Mouse (Mus musculus) liver, adult 2 months (tissue): ENCODE results near the gene Gm10719.
"Not testable (repeated sequence)": the region's sequence is repeated elsewhere in the genome, so short reads cannot be mapped to it uniquely, and the experiment has no call there.

Source experiments
- CTCF ChIP-seq: fragments of 200-500 bp; IDR thresholded peaks from 2 replicates; pipeline ENCODE4 v1.5.1; 2011; ENCODE audit warnings: low read depth, low read length, control low read depth
- POLR2A ChIP-seq: fragments of 200-500 bp; IDR thresholded peaks from 2 replicates; pipeline ENCODE4 v1.6.1; 2011; ENCODE audit warnings: low read length, control low read depth; ENCODE audit not compliant: insufficient read depth; ENCODE audit errors: extremely low read depth

DNA sequence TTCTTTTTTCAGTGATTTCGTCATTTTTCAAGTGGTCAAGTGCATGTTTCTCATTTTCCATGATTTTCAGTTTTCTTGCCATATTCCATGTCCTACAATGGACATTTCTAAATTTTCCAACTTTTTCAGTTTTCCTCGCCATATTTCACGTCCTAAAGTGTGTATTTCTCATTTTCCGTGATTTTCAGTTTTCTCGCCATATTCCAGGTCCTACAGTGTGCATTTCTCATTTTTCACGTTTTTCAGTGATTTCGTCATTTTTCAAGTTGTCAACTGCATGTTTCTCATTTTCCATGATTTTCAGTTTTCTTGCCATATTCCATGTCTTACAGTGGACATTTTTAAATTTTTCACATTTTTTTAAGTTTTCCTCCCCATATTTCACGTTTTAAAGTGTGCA, 10.6 kb upstream of the Gm10719 start:
- not testable (repeated sequence) for TF ChIP-seq CTCF, POLR2A
